Mouse (Mus musculus) frontal cortex, postnatal 25 days (tissue): ENCODE data around the gene Sbno1.
"Not testable (repeated sequence)": the region's sequence is repeated elsewhere in the genome, so short reads cannot be mapped to it uniquely, and the experiment has no call there.

Experiments
- DNase-seq, 2 experiments: peaks; one replicate each; pipeline ENCODE4 v3.0.0; 2022; ENCODE audit warnings: low spot score in 2 of 2

Gene Sbno1

DNA sequence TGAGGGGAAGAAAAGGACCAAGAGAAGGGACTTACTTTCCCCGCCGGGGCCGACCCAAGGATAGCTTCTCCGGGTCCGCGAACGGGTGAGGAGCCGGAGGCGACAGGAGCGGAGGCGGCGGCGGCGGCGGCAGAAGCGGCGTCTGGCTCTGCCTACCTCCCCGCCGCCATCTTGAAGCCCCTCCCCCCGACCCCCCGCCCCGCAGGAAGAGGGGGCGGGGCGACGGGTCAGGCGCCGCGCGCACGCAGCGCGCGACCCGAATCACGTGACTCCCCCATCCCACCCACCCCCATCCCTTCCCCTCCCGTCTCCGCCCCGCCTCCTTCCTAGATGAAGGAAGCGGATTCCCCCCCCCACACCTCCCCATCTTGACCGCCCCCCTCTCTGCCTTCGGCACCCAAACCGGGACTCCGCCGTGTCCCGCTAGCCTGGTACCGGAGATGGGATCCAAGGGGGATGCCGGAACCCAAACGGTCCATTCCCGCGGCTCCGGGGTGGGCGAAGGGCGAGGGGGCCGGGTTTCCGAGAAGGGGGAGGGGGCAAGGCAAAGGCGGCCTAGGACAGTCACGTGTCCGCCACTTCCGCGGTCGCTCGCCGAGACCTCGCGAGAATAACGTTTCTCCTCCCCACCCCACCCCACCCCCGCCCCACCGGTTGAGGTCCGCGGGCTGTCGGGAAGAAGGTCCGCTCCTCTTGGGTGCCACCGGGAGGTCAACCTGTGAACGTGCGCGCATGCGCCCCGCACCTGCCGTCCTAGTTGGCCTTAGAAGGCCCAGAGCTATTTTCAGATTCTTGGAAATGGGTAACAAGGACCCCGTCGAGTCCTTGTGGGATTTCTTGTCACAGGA, at the start of gene Sbno1:
Sbno1 (minus strand) TSS at position 590 of the 848 bp plus-strand sequence.
- DNase-seq, result peak; percentile 80

DNA sequence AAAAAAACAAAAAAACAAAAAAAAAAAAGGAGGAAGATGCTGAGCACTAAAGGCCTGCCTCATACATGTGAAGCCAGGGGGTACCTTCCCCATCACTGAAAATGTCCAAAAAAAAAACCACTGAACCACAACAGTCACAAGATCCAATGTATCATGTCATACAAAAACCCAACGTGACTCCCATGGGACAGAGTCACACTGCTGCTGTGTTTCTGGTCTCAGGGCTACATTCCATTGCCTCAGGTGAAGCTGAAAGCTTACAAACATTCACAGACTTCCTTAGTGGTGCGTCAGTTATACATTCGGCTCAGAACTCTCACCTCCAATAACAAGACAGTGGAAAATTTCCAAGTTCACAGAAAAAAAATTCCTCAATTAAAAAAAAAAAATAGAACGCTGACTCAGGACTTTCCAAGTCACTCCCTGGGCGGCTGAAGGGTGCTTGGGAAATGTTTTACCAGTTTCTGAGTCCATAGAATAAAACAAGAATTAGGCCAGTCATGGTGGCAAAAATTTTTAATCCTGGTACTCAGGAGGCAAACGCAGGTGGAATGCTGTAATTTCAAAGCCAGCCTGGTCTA, 44.9 kb upstream of the Sbno1 start:
- DNase-seq, result no peak

DNA sequence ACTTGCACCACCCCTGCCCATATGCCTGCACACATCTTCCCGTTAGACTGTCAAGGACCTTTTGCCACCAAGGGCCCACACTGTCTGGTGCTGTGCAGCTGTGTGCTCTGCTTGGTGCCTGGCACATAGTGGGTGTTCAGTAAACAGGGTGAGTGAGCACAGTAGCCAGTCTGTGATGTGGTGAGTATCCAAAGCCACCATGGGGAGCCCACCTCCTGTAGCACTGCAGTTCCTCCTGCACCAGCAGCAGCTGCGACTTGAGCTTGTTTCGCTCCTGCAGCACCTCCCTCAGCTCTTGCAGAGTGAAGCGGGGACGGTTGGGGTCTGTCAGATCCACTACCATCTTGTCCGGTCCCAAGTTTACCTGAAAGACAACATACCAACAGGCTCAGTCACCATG, 43.7 kb upstream of the Sbno1 start:
- DNase-seq, result no peak

DNA sequence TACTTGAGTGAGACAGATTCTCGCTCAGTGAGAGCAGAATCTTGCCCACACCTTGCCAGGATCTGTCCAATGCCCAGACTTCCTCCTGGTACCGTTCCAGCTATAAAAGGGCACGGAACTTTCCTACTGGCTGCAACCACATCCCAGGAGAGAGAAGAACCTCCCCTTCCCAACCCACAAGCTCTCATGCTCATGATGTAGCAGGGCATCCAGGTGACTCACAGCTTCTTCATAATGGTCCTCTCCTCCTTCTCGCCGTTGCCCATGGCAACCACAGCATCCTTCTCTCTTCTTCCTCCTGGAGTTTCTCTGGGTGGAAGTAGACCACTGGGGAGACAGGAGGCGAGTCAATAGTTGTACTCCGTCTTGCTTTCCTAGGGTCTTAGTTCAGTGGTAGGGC, 42.6 kb upstream of the Sbno1 start:
- no peak for DNase-seq

DNA sequence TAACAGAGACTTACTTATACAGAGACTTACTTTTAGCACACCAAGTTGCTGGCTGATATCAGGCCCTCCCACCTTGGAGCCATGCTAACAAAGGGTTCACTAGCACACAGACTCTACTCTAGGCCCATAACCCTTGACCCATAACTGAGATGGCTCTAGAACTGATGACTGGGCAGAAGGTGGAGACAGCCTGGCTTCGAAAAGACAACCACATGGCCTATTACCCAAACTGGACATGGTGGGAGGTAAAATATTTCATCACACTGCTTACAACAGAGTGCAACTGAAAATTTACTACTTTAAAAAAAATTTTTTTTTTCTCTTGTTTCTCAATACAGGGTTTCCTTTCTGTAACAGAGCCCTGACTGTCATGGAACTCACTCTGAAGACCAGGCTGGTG, 42.0 kb upstream of the Sbno1 start:
- no peak for DNase-seq

DNA sequence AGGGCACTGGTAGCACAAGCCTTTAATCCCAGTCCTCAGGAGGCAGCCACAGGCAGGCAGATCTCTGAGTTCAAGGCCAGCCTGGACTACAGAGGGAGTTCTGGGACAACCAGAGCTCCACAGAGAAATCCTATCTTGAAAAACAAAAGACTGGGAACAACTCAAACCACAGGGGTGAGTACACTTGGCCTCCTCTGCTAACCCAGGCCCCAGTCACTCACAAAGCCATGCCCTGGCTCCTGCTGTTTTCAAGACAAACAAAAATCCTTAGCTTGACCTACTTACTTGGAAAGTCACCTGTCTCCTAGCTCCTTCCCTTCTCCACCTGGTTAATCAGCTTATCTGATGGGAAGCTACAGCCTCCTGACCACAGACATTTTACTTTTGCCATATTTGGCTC, 39.1 kb upstream of the Sbno1 start:
- DNase-seq, result no peak

DNA sequence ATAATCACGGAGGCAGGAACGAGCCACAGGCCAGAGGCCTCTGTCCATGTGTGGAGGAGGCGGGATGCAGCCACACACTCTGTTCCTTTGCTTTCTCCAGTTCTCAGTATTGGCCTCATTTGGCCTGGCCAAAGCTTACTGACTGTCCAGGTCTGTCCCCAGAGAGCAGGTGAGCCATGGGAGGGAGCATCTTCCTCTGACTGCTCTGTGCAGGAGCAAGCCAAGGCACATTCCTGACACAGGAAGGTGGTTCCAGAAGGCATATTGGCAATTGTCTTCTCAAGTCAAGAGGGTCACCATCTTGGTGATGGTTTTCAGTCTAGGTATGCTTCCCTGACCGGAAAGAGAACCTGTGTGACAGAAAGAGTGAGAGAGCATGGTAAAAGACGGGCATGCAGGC, 37.7 kb upstream of the Sbno1 start:
- DNase-seq, result no peak

DNA sequence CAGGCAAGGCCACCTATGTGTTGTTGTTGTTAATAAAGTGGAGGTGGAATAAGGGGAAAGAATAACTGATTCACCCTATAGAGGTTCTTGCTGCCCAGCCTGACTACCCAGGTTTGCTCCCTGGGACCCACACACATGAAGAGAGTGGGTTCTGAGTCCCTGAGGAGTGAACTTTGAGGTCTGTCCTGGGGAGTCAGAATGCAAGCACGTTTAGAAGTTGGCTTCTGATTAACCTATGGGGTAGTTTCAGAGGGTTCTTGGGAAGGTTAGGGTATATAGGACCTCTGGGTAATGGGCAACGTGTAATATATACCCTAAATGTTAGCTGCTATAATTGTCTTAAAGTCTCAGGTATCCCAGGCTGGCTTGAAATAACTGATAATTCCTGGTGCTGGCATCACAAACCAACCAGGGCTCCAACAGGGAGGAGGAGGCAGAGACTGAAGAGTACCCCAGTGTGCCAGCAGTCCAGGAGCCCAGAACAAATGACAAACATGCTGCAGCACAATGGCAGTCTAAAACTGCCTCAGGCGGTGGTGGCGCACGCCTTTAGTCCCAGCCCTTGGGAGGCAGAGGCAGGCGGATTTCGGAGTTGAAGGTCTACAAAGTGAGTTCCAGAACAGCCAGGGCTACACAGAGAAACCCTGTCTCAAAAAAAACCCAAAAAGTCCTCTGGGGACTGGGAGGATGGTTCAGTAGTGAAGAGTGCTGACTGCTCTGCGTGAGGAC, 36.7 kb upstream of the Sbno1 start:
- DNase-seq, result no peak

DNA sequence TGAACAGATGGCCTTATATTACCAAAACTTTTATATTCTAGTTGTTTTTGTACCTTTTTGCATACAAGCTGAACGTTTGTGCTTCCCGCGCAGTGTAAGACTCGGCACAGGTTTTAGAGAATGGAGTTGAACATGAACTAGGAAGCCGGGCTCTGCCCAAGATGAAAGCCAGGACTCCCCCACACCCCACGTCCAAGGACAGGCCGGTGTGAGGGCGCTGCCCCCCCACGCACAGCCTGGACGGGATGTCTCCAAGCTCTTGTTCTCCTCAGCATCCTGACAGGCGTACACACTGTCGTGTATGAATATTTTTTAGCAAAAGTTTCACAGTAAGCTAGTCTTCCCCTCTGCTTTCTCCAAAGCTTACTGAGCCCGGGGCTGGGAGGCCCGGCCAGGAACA, 35.1 kb upstream of the Sbno1 start:
- not testable (repeated sequence) for DNase-seq

DNA sequence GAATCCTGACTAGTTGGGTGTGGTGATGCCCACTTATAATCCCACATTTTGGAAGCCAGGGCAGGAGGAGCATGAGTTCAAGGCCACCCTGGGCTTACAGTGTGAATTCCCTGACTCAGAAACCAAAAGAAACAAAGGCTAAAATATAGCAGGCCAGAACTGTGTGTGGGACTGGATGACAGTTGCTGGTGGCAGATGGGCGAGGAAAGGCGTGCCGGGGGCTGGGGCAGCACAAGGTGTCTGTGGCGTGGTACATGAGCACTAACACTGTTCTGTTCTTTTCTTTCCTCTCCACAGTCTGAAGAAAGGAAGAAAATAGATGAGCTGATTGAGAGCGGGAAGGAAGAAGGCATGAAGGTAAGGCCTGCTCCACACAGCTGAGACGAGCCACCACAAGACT, 31.0 kb upstream of the Sbno1 start:
- DNase-seq, result no peak

DNA sequence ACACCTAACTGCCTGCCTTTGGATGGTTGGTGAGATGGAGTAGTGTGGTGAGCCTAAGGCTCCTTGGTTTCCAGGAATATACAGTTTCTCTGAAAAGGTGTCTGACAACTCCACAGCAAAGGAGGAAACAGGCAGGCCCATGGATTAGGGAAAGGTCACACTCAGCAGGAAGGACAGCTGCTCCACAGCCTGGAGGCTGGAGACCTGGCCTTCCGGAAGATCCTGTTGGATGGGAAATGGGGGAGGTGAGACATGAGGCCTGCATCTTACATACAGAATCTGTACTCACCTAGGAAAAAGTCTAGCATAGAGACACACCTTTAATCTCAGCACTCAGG, 28.2 kb upstream of the Sbno1 start:
- DNase-seq, result no peak

DNA sequence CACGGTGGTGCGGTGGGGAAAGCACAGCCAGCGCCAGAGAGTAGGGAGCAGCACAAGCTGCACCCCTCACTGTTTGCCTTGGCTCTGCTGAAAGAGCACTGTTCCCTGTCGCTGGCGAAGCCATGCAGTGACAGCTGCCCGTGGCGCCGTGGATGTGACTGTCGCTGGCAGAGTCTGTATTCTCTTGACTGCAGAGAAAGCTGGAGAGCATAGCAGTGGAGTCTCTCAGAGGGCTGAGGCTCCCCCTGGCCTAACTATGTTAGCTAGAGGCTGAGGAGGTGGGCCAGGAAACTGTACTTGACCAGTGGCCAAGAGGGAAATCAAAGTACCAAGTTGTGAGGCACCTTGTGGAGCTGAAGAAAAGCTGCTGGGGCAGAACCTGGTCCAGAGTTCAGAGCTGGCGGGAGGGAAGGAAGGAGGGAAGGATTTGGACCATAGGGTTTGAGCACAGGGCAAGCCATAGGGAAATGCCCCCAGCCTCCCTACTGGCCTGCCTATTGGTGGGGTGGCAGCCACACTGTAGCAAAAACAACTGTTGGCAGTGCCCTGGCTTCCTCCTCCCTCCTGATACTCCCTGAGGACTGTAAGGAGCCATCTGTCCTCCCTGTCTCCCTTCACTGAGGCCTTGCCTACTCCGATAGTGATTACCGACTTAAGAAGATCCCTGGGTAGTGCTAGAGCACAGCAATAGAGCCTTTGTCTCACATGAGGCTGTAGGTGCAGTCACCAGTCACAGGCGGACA, 27.7 kb upstream of the Sbno1 start:
- DNase-seq, result no peak

DNA sequence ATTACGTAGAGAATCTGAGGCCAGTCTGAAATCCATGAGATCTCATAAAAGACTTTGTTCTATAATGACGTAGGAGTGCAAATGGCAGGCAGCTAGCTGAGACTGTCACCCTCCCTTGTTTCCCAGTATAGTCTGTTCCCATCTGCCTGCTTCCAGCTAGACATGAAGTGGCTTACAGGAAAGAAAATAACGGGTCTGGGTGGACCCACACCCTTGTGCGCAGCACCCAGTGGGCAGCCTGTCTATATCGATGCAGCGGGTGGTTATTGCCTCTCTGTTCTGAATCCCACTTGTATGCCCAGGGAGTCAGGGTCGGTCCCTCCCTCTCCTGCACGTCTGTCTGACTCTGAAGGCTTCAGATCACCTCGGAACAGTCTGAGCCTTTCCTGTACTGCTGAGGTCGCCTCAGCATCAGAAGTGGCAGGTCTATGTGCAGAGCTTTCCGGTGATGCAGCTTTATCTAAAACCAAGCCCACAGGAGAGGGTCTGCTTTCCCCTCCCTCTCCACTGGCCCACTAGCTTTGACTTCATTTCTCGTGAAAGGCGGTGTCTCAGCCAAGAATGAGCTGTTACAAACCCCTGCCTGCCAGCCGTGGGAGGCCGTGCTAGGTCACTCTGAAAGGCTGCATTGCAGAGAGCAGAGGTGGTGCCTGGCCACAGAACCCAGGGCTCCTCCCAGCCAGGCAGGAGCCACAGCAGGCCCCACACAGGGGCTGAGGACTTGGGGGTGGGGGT, 26.9 kb upstream of the Sbno1 start:
- DNase-seq, result no peak

DNA sequence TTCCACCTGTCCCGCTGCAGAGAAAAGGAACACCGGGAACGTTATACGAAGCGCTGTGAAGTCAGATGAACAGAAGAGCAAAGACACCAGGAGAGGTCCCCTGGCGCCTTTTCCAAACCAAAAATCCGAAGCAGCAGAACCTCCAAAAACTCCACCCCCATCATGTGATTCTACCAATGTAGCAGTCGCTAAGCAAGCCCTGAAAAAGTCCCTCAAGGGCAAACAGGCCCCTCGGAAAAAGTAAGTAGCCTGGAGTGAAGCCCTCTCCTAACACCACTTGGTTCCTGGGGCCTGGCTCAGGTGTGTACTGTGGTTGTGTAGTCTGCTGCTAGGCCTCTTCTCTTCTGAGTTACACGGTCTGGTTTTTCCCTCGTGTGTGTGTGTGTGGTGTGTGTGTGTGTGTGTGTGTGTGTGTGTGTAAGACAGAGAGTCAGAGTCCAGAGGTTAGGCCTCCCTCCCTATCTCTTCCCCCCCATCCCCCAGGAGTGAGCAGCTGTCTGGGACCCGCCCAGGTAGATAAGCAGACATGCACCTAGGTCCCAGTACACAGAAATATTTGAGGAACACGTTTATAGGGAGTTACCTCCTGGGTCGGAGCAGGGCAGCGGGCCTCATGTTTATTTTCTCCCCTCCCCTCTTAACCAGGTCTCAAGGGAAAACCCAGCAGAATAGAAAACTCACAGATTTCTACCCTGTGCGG, 25.0 kb upstream of the Sbno1 start:
- DNase-seq, result no peak

DNA sequence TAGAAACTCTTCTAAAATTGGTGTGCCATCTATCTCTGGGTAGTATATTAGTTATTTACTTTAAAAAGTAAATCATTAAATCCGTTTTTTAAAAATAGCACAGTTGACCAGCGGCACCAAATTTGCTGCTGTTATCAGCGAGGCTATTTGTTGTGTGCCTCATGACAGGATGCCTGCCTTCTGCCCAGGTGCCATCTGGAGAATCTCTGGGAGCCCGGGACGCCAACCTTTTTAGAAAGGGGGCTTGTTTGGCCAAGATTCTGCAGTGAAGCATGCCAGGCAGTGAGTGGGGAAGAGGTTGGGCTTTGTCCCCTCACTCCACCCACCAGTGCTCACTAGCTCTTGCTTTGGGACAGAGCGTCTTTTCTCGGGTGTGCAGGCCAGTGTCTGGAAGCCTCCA, 24.2 kb upstream of the Sbno1 start:
- DNase-seq, result no peak

DNA sequence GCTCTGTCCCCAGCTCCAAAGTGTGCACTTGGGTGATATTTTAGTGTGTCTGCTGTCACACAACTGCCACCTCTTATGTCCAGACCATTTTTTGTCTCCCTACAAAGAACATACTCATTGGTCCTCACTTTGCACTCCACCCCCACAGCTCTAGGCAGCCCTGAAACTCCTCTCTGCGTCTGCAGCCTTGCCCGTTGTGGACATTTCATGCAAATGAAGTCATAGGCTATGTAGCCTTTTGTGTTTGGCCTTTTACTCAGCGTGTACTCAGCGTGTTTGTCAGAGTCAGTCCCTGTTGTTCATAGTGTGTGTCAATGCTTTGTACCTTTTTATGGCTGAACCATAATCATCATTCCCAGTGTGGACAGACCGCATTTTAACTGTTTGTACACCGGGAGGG, 23.7 kb upstream of the Sbno1 start:
- DNase-seq, result no peak

DNA sequence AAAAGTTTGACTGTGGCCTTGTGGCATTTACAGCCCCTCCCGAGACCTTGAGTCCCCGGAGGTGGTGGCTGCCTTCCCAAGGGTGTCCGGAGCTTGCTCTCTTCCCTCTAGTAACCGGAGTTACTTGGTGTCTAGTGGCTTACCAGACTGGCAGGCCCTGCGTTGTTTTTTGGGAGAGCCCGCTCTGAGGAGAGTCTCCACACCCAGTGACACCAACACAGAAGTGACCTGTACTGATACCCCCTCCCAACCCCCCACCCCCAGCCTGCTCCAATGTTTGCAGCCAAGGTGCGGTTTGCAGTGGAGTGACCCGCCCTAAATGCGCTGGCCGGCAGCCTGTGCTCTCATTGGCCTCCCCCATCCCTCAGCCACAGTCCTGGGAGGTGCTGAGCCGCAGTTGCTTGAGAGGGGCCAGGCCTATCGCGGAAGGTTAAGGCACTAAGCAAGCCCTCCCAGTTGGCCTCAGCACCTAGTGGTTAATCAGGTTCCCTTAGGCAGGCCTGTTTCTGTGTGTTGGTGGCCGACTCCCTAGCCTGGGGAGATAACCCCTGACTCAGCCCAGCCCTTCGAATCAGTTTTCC, 20.6 kb upstream of the Sbno1 start:
- DNase-seq, result no peak

DNA sequence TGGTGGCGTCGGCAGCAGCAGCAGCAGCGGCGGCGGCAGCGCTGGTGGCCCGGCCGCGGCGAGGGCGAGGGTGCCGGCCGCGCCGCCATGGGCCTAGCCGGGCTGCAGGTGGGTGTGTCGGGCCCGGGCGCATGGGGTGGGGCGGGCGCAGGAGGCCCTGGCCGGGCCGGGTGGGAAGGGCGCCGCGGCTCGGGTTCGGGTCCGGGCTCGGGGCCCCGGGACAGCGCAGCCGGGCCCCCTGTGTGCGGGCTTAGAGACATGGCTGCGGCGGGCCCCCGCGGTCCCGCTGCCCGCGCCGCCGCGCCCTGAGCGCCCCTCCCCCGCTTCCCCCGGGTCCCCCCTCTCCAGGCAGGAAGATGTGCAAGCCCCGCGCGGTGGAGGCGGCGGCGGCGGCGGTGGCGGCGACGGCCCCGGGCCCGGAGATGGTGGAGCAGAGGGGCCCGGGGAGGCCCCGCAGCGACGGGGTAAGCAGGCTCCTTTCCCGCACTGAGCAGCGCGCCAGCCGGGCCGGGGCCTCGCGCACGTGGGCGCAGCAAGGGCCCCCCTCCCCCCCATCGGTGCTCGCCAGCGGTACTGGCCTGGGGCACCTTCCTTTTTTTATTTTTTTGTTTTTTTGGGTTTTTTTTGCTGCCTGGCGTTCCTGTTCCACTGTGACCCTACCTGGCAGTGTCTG, 20.0 kb upstream of the Sbno1 start:
- DNase-seq, result no peak

DNA sequence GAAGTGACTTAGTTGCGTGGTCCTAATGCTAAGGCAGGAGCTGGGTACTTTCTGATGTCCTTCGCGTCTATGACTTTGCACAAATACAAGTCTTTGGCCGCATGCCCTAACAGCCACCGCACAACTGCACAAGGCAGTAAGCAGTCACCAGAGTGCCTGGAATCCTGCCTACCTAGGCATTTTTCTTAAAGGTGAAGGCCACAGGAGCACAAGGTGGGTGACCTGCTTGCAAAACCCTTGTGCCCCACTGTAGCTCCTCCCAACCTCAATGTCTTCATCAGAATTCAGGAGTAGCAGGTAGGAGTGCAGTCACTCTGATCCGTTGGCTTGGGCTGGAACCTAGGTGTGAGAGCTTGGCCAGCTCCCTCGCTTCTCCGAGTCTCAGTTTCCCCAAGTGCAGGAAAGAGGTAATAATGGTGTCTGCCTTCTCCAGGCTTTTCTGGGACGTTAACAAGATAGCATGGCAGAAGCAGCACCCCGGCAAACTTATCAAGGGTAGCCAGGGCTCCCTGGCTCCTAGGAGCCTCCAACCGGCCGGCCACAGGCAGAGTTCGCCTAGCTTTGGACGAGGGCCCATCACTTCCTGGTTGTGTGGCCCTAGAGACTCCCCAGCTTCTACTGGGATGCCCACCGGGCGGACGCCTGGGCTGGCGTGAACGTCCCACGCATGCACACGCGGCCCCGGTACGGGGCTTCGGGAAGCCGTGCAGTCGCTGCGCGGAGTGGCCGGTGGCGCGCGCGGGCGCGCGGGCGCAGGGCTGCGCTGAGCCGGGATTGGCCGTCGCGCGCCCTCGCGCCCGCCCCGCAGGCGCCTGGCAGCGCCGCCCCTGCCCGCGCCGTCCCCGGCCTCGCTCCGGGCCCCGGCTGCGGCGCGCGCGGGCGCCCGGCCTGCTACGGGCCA, 19.1 kb upstream of the Sbno1 start:
- DNase-seq, result peak; percentile 49 to 51
